Mouse (Mus musculus): Measurements from ENCODE around the gene Xirp1.

Xirp1 gene

DNA sequence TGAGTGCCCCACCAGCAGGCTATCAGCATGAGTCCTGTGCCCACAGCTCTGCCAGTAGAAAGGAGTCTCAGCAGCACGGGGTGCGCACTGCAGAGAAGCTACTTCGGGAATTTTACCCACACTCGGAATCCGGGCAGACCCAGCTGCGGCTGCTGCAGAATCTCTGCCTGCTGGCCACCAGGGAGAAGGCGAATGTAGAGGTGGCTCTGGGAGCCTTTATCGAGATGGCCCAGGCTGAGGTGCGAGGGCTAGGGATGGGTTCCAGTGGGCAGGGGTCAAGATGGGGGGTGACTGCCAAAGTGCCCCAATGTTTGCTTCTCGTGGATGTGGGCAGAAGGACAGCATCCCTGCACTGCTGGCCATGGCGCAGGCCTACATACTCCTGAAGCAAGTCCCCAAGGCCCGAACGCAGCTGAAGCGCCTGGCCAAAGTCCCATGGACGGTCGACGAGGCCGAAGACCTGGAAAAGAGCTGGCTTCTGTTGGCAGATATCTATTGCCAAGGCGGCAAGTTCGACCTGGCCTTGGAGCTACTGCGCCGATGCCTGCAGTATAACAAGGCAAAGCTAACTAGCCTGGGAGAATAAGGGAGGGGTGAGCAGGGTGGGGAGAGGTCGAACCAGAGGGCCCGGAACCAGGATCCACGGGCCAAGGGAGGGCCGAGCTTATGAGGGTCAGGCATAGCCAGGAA is 57.0 kb downstream of the Xirp1 start:
- DNase-seq, result no peak

DNA sequence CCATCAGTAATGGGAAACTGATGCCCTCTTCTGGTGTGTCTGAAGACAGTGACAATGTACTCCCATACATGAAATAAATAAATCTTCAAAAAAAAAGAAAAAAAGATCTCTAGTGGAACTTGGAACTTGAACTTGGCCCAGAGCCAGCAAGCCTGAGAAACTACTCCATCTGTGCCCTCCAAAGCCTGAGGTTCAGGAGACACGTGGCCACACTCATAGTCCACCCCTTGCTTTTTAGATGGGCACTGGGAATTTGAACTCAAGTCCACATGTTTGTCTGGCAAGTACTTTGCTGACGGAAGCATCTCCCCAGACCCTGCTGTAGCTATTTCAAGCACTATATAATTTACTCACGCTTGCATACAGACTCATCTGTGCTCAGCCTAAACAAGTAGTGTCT is 58.2 kb downstream of the Xirp1 start:
- no peak for DNase-seq

DNA sequence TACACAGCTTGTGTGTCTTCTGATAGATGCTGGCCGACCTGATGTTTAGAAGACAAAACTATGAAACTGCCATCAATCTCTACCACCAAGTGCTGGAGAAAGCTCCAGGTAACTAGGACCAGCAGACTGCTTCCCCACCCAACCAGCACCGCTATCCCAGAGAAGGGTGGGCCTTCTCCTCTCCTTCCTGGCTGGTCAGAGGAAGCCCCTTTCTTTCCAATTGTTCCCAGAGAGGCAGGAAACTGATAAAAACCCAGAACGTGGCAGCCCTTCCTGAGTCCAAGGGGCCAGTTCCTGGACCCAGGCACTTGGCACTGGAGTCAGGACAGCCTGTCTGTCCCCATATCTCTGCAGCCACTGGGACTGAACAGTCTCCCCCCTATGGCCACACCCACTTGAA is 59.2 kb downstream of the Xirp1 start:
- DNase-seq, result no peak
